Mouse (Mus musculus) G1E (cell line): ENCODE results near the gene Map2k1. TPM values are rescaled to one million over a fixed set of nuclear protein-coding genes. Genes with fewer than 3 reads are reported as not detected.

Source experiments
- ATAC-seq: 2 replicates; pipeline ENCODE4 v1.8.0; 2016; ENCODE audit warnings: mild to moderate bottlenecking; ENCODE audit not compliant: insufficient number of reproducible peaks, poor library complexity, low FRiP score, severe bottlenecking; ENCODE audit errors: extremely low read depth
- DNase-seq: peaks from one replicate; pipeline ENCODE4 v3.0.0; 2012; ENCODE audit warnings: low spot score
- H3K27me3 ChIP-seq: 2 replicates; pipeline ENCODE4 v1.6.1; 2012; ENCODE audit warnings: mild to moderate bottlenecking, low read length, inconsistent platforms; ENCODE audit not compliant: insufficient read depth
- H3K36me3 ChIP-seq: replicated peaks from 2 replicates; pipeline ENCODE3; 2012; ENCODE audit warnings: mild to moderate bottlenecking, inconsistent platforms
- H3K4me1 ChIP-seq: 2 replicates; pipeline ENCODE4 v1.6.1; 2012; ENCODE audit warnings: low read depth, low read length, inconsistent platforms, mixed read lengths; ENCODE audit not compliant: insufficient read depth
- H3K4me3 ChIP-seq: 2 replicates; pipeline ENCODE4 v1.5.1; 2012; ENCODE audit warnings: low read depth, mild to moderate bottlenecking, inconsistent platforms, low read length, moderate library complexity, mixed read lengths
- H3K9me3 ChIP-seq: replicated peaks from 2 replicates; pipeline ENCODE4 v1.6.1; 2012; ENCODE audit warnings: inconsistent platforms
- CTCF ChIP-seq: IDR thresholded peaks from 2 replicates; pipeline ENCODE4 v1.5.1; 2012; ENCODE audit warnings: low read depth, low read length, inconsistent platforms, mixed read lengths
- GATA1 ChIP-seq: IDR thresholded peaks from 2 replicates; pipeline ENCODE4 v1.6.1; 2012; ENCODE audit warnings: borderline replicate concordance, low read length, inconsistent platforms, mixed read lengths
- GATA2 ChIP-seq: IDR thresholded peaks from 2 replicates; pipeline ENCODE4 v1.6.1; 2012; ENCODE audit warnings: low read depth, low read length, inconsistent platforms, borderline replicate concordance
- POLR2AphosphoS5 ChIP-seq: IDR thresholded peaks from 2 replicates; pipeline ENCODE4 v1.6.1; 2012; ENCODE audit warnings: low read depth, low read length, inconsistent platforms; ENCODE audit not compliant: insufficient replicate concordance
- TAL1 ChIP-seq: conservative IDR thresholded peaks from 2 replicates; pipeline ENCODE4 v1.6.1; 2012; ENCODE audit warnings: low read depth, low read length, inconsistent platforms, mixed read lengths
- polyA plus RNA-seq: library from polyadenylated mRNA; stranded (reverse); fragments of >175 nt; gene quantifications from 2 replicates; pipeline ENCODE4 v1.2.3, GENCODE M21; 2012
- total RNA-seq, 2 experiments: library from RNA; stranded (forward) in 1 of 2; stranded (reverse) in 1 of 2; fragments of 200-1000 nt in 1 of 2; fragments of >200 nt in 1 of 2; fragmentation: Nextera tagmentation in 1 of 2; gene quantifications; 2 replicates each; pipeline ENCODE4 v1.2.3; 2014 to 2017

Gene Map2k1
- total and polyA plus RNA-seq, 3 experiments: 40.0 to 121 (median 43.3) TPM

GRCm38 (mm10) chr9:64255422-64255821, 2.0 kb upstream of the Map2k1 start:
- TF ChIP-seq TAL1 (no peak), POLR2AphosphoS5 (no peak), GATA1 (no peak)
- peaks cover 12% of the 10 kb centered on the region for H3K36me3 ChIP-seq
- DNase-seq (no peak), ATAC-seq (no peak)
- no peak overlapping the region for H3K4me3 ChIP-seq
- H3K4me1 ChIP-seq: peaks cover 27% of the 10 kb centered on the region
- peaks cover 4% of the 10 kb centered on the region; the same call in 1 of the 2 replicates for H3K27me3 ChIP-seq
- no peaks in the 10 kb centered on the region for H3K9me3 ChIP-seq

- no peak for ATAC-seq
These were observed 825 bp downstream of the Map2k1 start for GRCm38 (mm10) chr9:64252591-64253020.

GRCm38 (mm10) chr9:64250111-64250730, 3.2 kb downstream of the Map2k1 start:
- Histone ChIP-seq H3K9me3 (no peaks in the 10 kb centered on the region), H3K27me3 (no peaks in the 10 kb centered on the region), H3K4me3 (no peak overlapping the region), H3K4me1 (peaks cover 37% of the 10 kb centered on the region), H3K36me3 (peaks cover 52% of the 10 kb centered on the region)
- no peak for TF ChIP-seq GATA2
- TF ChIP-seq POLR2AphosphoS5: no peak
- no peak for TF ChIP-seq GATA1
- TF ChIP-seq TAL1: no peak
- no peak for TF ChIP-seq CTCF
- no peak for DNase-seq
- ATAC-seq: no peak

More at GRCm38 (mm10) chr9:64252591-64253020, 825 bp downstream of the Map2k1 start:
- no peaks in the 10 kb centered on the region for H3K27me3 ChIP-seq
- peaks cover 40% of the 10 kb centered on the region for H3K4me1 ChIP-seq
- H3K36me3 ChIP-seq: peaks cover 32% of the 10 kb centered on the region
- H3K9me3 ChIP-seq: no peaks in the 10 kb centered on the region
- no peak for TF ChIP-seq GATA2
- TF ChIP-seq GATA1: no peak
- no peak for TF ChIP-seq TAL1
- no peak for TF ChIP-seq CTCF
- no peak for TF ChIP-seq POLR2AphosphoS5
- DNase-seq: no peak
- H3K4me3 ChIP-seq: peak overlapping the region; percentile 80

GRCm38 (mm10) chr9:64249371-64249770, 4.1 kb downstream of the Map2k1 start:
- DNase-seq (no peak), ATAC-seq (no peak)
- Histone ChIP-seq H3K9me3 (no peaks in the 10 kb centered on the region), H3K36me3 (peaks cover 58% of the 10 kb centered on the region), H3K4me3 (no peak overlapping the region; the same call in 1 of the 2 replicates), H3K4me1 (peaks cover 35% of the 10 kb centered on the region), H3K27me3 (no peaks in the 10 kb centered on the region)
- TF ChIP-seq GATA2 (no peak), CTCF (no peak), TAL1 (no peak), GATA1 (no peak), POLR2AphosphoS5 (no peak)

- H3K27me3 ChIP-seq: no peaks in the 10 kb centered on the region
- ATAC-seq (no peak), DNase-seq (no peak)
- H3K9me3 ChIP-seq: no peaks in the 10 kb centered on the region
- TF ChIP-seq POLR2AphosphoS5: no peak
- no peak for TF ChIP-seq GATA2
- TF ChIP-seq GATA1: no peak
- no peak for TF ChIP-seq TAL1
- TF ChIP-seq CTCF: no peak
- peaks cover 68% of the 10 kb centered on the region for H3K36me3 ChIP-seq
- no peak overlapping the region for H3K4me3 ChIP-seq
- H3K4me1 ChIP-seq: peaks cover 7% of the 10 kb centered on the region
These were observed 11.0 kb downstream of the Map2k1 start for GRCm38 (mm10) chr9:64242381-64242831.

- TF ChIP-seq CTCF (no peak), POLR2AphosphoS5 (no peak), GATA2 (no peak), GATA1 (no peak), TAL1 (no peak)
- DNase-seq (no peak), ATAC-seq (no peak)
- H3K27me3 ChIP-seq: no peaks in the 10 kb centered on the region
- H3K4me1 ChIP-seq: peaks cover 7% of the 10 kb centered on the region
- no peaks in the 10 kb centered on the region for H3K9me3 ChIP-seq
- peaks cover 59% of the 10 kb centered on the region for H3K36me3 ChIP-seq
- no peak overlapping the region for H3K4me3 ChIP-seq
These were observed 12.8 kb downstream of the Map2k1 start for GRCm38 (mm10) chr9:64240681-64241080.
